Mouse (Mus musculus): Measurements from ENCODE around the gene Becn1. TPM values are rescaled to one million over a fixed set of nuclear protein-coding genes. Genes with fewer than 3 reads are reported as not detected.

Becn1 gene
- polyA plus RNA-seq (2012; rRNA removed) = 67.0 and 70.3 TPM in 2 replicates

DNA sequence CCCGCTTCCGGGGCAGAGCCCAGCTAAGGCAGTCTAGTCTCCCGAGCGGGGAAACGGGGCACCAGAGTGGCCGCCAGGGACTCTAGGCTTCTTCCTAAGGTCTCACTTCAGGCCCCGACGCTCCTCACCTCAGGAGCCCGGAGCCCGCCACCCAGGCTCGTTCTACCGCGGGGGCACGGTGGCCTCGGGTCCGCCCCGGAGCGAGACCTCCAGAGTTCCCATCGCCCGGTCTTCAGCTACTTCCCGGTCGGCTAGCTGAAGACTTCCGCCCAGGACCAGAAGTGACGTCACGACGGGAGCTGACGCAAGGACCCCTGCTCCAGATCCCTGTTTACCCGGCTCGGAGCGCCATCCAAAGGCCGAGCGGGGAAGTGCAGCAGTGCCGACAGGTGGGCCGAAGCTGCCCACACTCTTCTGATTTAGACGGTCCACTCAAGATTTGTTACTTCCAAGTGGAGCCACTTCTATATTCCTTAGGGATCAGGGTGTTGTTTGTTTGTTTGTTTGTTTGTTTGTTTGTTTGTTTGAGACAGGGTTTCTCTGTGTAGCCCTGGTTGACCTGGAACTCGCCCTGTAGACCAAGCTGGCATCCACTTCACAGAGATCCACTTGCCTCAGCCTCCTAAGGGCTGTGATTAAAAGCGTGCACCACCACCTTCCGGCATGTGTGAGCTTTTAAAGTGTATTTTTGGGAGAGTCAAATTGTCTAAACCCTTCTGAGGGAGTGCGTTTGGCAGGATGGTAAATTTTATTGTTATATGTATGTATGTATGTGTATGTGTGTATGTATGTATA, at the start of gene Becn1:
TSS of gene Becn1 (minus strand) at position 283 of the 795 bp plus-strand sequence.

DNA sequence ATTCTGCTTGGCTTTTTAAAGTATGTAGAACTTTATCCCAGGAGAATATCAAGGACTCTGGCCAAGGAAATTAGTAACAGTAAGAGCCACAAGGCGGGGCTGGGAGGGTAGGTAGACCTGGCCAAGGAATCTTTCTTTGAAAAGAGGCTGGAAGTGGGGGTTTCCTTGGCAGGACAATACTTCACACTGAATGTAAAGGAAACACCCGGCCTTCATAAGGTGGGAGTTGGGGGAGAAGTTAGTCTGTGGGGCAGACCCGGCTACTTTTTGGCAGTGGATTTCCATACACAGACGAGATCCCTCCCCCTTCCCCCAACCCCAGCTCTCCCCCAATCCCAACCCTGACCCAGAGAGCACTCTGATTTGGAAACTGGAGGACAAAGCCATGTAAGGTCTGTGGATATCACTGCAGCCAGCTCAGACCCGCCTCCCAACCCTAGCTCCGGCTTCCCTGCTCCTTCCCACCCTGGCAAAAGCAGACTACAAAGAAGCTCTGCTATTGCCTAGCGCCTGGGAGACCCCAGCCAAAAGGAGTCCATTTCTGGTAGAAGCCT, 28.4 kb upstream of the Becn1 start, which contains the start of gene Aoc3:
TSS of gene Aoc3 (plus strand) at position 235 of the 554 bp plus-strand sequence.

DNA sequence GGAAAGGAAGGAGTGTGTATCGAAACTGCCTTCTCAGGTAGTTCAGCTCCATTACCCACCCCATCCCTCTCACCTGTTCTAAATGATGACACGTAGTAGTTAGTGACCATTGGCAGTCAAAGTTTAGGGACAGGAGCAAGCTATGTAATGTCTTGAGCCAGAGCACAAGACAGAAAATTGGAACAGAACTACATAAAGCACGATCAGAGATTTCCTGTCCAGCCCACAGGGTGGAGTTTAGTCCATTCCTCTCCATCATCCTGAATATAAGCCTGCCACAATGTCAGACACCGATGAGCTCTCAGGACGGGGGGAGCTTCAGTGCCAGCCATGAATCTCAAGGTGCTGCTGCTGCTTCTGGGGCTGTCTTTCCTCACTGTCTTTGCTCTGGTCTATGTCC, 22.7 kb upstream of the Becn1 start, which contains the start of gene Aoc2:
TSS of gene Aoc2 (plus strand) at position 301 of the 400 bp plus-strand sequence.

DNA sequence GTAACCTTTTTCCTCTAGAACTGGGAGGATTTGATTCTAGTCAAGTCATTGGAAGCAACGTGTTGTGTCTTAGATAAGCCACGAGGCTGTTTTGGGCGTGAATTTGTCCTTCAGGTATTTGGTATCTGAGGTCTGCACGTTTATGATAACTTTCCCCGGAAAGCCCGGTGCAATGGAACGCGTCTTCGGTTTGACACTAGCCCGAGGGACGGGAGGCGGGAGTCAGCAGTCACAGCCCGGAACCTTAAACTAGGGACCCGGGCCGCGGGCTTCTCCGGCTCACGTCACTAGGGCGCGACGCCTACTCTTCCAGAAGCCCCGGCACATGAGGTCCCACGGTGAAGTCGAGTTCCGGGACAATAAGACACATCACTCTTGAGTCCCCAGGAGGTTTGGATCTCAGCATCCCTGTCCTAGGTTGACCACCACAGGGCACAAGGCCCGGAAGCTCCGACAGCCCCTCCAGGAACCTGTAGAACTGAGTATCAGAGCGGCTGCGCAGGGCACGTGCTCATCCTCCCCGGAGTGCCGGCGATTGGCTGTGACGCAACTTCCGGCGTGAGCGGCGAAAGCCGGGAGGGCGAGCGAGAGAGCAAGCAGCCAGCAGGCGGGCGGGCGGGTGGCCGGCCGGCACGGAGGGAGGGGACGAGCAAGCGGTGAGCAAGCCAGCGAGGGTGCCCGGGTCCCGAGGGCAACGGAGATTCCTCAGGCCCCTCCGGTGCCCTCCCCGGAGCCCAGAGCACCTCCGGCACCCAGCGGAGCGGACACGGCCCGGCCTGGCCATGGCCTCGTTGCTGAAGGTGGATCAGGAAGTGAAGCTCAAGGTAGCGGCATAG, 13.8 kb upstream of the Becn1 start, which contains the start of gene Psme3:
TSS of gene Psme3 (plus strand) at position 549 of the 836 bp plus-strand sequence.

DNA sequence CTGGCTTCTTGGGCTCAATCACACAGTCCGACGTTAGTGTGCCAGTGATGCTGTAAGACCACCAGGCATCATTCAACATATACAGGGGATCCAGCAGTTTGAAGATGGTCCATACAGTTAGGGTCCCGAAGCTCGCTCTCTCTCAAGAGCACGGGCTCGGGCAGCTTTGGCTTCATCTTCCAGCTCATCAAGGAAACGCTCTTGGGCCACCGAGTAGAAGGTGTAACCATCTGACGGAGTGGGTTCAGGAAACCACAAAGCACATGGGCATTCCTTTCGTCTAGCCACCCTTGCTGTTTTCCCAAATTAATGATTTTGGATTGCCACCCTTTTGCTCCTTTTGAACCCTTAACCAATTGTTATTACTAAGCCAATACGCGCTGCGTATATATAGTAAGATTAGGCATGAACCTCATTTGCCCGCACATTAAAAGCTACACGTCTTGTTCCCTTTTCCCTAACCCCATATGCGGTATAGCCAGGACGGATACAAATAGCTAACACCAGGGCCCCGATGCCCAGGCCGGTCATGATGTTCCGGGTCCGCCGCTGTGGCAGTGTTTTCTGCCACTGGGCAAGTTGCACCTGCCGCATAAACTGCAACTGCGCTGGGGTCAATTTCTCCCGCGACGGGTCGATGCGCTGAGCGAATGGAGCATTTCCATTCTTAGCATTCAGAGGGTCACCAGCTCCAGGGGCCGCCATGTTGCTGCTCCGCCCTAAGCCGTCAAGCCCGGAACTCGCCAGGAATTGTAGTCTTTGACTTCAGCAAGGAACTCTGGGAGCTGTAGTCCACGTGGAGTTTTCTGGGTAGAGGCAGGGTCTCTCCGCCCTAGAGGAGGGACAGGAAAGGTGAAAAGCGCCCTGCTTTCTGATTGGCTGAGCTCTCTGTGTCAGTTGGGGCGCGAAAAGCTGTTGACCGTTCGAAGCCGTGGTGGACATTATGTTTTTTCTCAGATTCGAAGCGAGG, 23.6 kb downstream of the Becn1 start, which contains the start of the genes Cntd1 and Coa3:
TSS of gene Cntd1 (plus strand) at position 790 of the 970 bp plus-strand sequence.
TSS of gene Coa3 (minus strand) at position 892 of the 970 bp plus-strand sequence.

DNA sequence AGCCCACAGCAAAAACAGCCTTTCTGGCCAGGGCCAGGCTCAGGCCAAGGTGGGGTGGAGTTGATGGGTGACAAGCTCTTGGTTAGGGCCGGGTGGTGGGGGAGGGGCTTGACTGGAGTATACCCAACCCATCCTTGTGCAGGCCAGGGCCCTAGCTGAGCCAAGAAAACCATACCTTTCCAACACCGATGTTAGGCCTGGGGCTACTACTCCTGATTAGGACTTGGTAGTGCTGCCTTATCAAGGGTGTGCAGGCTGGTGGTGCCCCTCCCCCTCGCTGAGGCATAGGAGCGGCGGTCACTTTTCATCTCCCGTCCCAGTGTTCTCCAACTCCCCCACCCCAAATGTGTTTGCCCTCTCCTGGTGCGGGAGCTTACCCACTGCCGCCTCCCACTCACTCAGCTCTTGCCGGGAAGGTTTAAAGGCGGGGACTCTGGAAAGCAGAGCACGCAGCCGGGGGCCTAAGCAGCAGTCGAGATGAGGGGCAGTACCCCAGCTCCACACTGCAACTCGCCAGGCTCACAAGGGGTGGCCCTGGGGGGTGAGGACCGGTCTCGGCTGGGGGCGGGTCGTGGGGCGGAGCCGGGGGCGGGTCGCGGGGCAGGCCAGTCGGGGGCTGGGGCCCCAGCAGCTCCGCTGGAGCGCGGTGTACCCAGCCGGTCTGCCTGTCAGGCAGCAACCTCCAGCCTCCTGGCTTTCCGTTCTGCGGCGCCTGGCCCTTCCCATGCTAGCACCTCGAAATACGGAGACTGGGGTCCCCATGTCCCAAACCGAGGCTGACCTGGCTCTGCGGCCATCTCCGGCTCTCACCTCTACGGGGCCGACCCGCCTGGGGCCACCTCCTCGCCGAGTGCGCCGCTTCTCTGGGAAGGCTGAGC, 41.9 kb downstream of the Becn1 start, which contains the start of gene Wnk4:
TSS of gene Wnk4 (plus strand) at position 620 of the 878 bp plus-strand sequence.

DNA sequence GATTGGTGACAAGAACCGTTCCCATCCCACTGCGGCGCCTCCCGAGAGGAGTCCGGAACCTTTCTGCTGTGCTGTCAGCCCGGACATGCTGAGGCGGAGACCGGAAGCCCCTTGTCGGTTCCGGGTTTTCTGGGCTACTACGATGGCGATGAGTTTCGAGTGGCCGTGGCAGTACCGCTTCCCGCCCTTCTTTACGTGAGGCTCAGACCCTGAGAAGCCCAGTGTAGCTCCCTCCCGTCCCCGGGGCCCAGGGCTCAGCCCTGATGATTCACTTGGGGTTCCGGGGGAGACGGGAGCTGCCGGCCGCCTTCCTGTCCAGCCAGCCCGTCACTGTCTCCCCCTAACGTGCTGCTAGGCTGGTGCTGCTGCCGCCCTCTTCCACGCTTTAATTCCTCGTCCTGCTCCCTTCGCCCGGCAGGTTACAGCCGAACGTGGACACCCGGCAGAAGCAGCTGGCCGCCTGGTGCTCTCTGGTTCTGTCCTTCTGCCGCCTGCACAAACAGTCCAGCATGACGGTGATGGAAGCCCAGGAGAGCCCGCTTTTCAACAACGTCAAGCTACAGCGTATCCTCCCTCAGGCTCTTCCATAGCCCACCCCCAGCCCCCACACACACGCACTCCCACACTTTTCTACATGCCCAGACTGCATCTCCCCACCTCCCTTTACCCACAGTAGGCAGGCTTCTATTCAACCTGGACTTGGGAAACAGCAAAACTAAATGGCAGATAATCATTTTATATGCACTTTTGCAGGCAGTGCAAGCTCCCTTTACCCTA, 48.3 kb downstream of the Becn1 start, which contains the start of gene Vps25:
TSS of gene Vps25 (plus strand) at position 95 of the 777 bp plus-strand sequence.

DNA sequence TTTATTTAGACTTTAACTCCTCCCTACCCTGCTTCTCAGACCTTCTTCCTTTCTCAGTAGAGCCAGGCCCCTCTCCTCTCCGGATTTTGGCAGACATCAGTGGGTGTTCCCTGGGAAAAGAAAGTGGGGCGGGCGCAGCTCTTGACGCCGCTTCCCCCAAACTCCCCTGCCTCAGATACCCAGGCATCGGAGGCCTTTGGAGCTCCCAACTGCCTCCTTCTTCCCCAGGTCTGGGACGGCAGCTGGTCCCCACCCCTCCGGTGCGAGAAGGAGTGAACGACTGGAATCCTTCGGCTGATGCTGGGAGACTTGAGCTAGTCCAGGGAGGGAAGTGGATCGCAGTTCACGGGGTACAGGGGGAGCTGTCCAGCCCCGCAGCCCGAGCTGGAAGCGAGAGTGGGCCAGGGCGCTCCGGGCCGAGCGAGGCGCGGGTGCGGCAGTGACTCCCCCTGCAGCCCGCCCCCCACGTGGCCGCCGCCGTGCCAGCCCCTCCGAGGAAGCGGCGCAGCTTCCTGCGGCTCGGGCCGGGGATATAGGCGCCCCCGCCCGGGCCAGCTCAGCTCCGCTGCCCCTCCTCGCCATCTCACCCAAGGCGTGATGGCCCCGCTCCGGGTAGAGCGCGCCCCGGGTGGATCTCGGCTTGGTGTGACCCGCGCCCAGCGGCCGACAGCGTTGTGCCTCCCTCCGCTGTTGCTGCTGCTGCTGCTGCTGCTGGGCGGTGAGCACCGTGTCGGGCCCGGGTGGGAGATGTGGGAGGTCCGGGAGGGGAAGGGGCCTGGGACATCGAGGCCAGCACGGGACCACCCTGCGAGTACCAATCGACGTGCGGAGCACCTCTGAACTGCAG, 56.0 kb downstream of the Becn1 start, which contains the start of gene Ramp2:
TSS of gene Ramp2 (plus strand) at position 174 of the 847 bp plus-strand sequence.

Other genes starting within 250 kb of the Becn1 start
- gene Naglu, start 232.3 kb downstream of the Becn1 start, polyA plus RNA-seq (2012; rRNA removed) = 2.9 and 3.4 TPM in 2 replicates
- gene Hsd17b1, start 223.9 kb downstream of the Becn1 start, polyA plus RNA-seq (2012; rRNA removed) = 0.16 and 0.29 TPM in 2 replicates
- 13.9 and 16.1 TPM in 2 replicates for gene Coasy, start 219.7 kb downstream of the Becn1 start, polyA plus RNA-seq (2012; rRNA removed)
- gene Mlx, start 215.0 kb downstream of the Becn1 start, polyA plus RNA-seq (2012; rRNA removed) = 16.2 and 18.2 TPM in 2 replicates
- 17.9 and 19.9 TPM in 2 replicates for gene Psmc3ip, start 206.8 kb downstream of the Becn1 start, polyA plus RNA-seq (2012; rRNA removed)
- 18.0 and 21.8 TPM in 2 replicates for gene Retreg3, start 182.4 kb downstream of the Becn1 start, polyA plus RNA-seq (2012; rRNA removed)
- gene Tubg1, start 182.3 kb downstream of the Becn1 start, polyA plus RNA-seq (2012; rRNA removed) = 8.7 and 13.8 TPM in 2 replicates
- gene Tubg2, start 146.4 kb downstream of the Becn1 start, polyA plus RNA-seq (2012; rRNA removed) = 0.08 and 0.11 TPM in 2 replicates
- gene Cntnap1, start 131.8 kb downstream of the Becn1 start, polyA plus RNA-seq (2012; rRNA removed) = 0.14 and 0.15 TPM in 2 replicates
- gene Plekhh3, start 130.9 kb downstream of the Becn1 start, polyA plus RNA-seq (2012; rRNA removed) = 0.95 and 0.97 TPM in 2 replicates
- not detected in 2 replicates for gene Ccr10, start 126.8 kb downstream of the Becn1 start, polyA plus RNA-seq (2012; rRNA removed)
- 8.9 and 9.4 TPM in 2 replicates for gene Ezh1, start 75.8 kb downstream of the Becn1 start, polyA plus RNA-seq (2012; rRNA removed)
- gene Ramp2, start 56.3 kb downstream of the Becn1 start, polyA plus RNA-seq (2012; rRNA removed) = 13.0 and 15.1 TPM in 2 replicates
- 34.6 and 40.2 TPM in 2 replicates for gene Vps25, start 48.6 kb downstream of the Becn1 start, polyA plus RNA-seq (2012; rRNA removed)
- 5.2 and 5.4 TPM in 2 replicates for gene Wnk4, start 41.7 kb downstream of the Becn1 start, polyA plus RNA-seq (2012; rRNA removed)
- gene Cntd1, start 23.3 kb downstream of the Becn1 start, polyA plus RNA-seq (2012; rRNA removed) = 0.37 and 0.56 TPM in 2 replicates
- 50.7 and 59.2 TPM in 2 replicates for gene Coa3, start 23.2 kb downstream of the Becn1 start, polyA plus RNA-seq (2012; rRNA removed)
- 111 and 131 TPM in 2 replicates for gene Psme3, start 13.9 kb upstream of the Becn1 start, polyA plus RNA-seq (2012; rRNA removed)
- 3.2 and 5.2 TPM in 2 replicates for gene Aoc2, start 22.8 kb upstream of the Becn1 start, polyA plus RNA-seq (2012; rRNA removed)
- 0.17 and 0.24 TPM in 2 replicates for gene Aoc3, start 28.3 kb upstream of the Becn1 start, polyA plus RNA-seq (2012; rRNA removed)
- 0.01 TPM in 2 replicates for gene G6pc, start 65.3 kb upstream of the Becn1 start, polyA plus RNA-seq (2012; rRNA removed)
- 26.3 and 29.3 TPM in 2 replicates for gene Aarsd1, start 115.3 kb upstream of the Becn1 start, polyA plus RNA-seq (2012; rRNA removed)
- 1.2 and 1.4 TPM in 2 replicates for gene Gm27029, start 122.5 kb upstream of the Becn1 start, polyA plus RNA-seq (2012; rRNA removed)
- gene Rundc1, start 122.8 kb upstream of the Becn1 start, polyA plus RNA-seq (2012; rRNA removed) = 3.4 and 4.2 TPM in 2 replicates
- 0.92 and 1.4 TPM in 2 replicates for gene Ptges3l, start 123.0 kb upstream of the Becn1 start, polyA plus RNA-seq (2012; rRNA removed)
- 934 and 1,025 TPM in 2 replicates for gene Rpl27, start 140.0 kb upstream of the Becn1 start, polyA plus RNA-seq (2012; rRNA removed)
- 19.6 and 24.0 TPM in 2 replicates for gene Ifi35, start 146.1 kb upstream of the Becn1 start, polyA plus RNA-seq (2012; rRNA removed)
- gene Rnd2, start 162.7 kb upstream of the Becn1 start, polyA plus RNA-seq (2012; rRNA removed) = 2.7 and 3.3 TPM in 2 replicates
- gene Vat1, start 163.9 kb upstream of the Becn1 start, polyA plus RNA-seq (2012; rRNA removed) = 8.3 and 9.3 TPM in 2 replicates
- 9.0 and 10.8 TPM in 2 replicates for gene Brca1, start 249.7 kb upstream of the Becn1 start, polyA plus RNA-seq (2012; rRNA removed)
- gene Nbr1, start 249.9 kb upstream of the Becn1 start, polyA plus RNA-seq (2012; rRNA removed) = 24.0 and 27.6 TPM in 2 replicates